Mouse (Mus musculus) myocyte (in vitro differentiated cells): Measurements from ENCODE around the gene Tmcc3.

Experiments
- CEBPB ChIP-seq: IDR thresholded peaks from 2 replicates; pipeline ENCODE4 v1.6.1; 2011; ENCODE audit warnings: mild to moderate bottlenecking, moderate library complexity; ENCODE audit not compliant: poor library complexity, insufficient read depth, severe bottlenecking
- E2F4 ChIP-seq: IDR thresholded peaks from one replicate; pipeline ENCODE4 v1.6.1; 2011; ENCODE audit warnings: mild to moderate bottlenecking, control low read depth, moderate library complexity; ENCODE audit not compliant: insufficient read depth
- MAX ChIP-seq: IDR thresholded peaks from one replicate; pipeline ENCODE4 v1.6.1; 2011; ENCODE audit warnings: low read depth, mild to moderate bottlenecking, control low read depth
- MYOD1 ChIP-seq, 3 experiments: IDR thresholded peaks; one replicate each; pipeline ENCODE4 v1.6.1; 2011; ENCODE audit warnings: control low read depth in 2 of 3, low read depth in 2 of 3, mild to moderate bottlenecking in 2 of 3, moderate library complexity in 1 of 3; ENCODE audit not compliant: insufficient read length in 2 of 3, control insufficient read depth in 1 of 3
- MYOG ChIP-seq, 3 experiments: IDR thresholded peaks; one replicate each; pipeline ENCODE4 v1.6.1; 2011; ENCODE audit warnings: control low read depth in 2 of 3, low read depth in 2 of 3, mild to moderate bottlenecking in 2 of 3; ENCODE audit not compliant: insufficient read length in 2 of 3, control insufficient read depth in 1 of 3, insufficient read depth in 1 of 3
- POLR2A ChIP-seq: IDR thresholded peaks from one replicate; pipeline ENCODE4 v1.6.1; 2011; ENCODE audit warnings: low read depth, mild to moderate bottlenecking, control low read depth, moderate library complexity; ENCODE audit not compliant: insufficient read length
- POLR2AphosphoS2 ChIP-seq: IDR thresholded peaks from one replicate; pipeline ENCODE4 v1.6.1; 2011; ENCODE audit warnings: low read depth, control low read depth; ENCODE audit not compliant: insufficient read length
- SRF ChIP-seq: IDR thresholded peaks from one replicate; pipeline ENCODE4 v1.6.1; 2011; ENCODE audit warnings: low read depth; ENCODE audit not compliant: control insufficient read depth, insufficient read length
- TCF12 ChIP-seq: IDR thresholded peaks from one replicate; pipeline ENCODE4 v1.6.1; 2011; ENCODE audit warnings: mild to moderate bottlenecking, control low read depth; ENCODE audit not compliant: poor library complexity, insufficient read depth, severe bottlenecking
- TCF3 ChIP-seq: IDR thresholded peaks from one replicate; pipeline ENCODE4 v1.6.1; 2011; ENCODE audit warnings: low read depth, control low read depth; ENCODE audit not compliant: insufficient read length
- USF1 ChIP-seq: IDR thresholded peaks from one replicate; pipeline ENCODE4 v1.6.1; 2011; ENCODE audit warnings: low read depth, mild to moderate bottlenecking, control low read depth, moderate library complexity

DNA sequence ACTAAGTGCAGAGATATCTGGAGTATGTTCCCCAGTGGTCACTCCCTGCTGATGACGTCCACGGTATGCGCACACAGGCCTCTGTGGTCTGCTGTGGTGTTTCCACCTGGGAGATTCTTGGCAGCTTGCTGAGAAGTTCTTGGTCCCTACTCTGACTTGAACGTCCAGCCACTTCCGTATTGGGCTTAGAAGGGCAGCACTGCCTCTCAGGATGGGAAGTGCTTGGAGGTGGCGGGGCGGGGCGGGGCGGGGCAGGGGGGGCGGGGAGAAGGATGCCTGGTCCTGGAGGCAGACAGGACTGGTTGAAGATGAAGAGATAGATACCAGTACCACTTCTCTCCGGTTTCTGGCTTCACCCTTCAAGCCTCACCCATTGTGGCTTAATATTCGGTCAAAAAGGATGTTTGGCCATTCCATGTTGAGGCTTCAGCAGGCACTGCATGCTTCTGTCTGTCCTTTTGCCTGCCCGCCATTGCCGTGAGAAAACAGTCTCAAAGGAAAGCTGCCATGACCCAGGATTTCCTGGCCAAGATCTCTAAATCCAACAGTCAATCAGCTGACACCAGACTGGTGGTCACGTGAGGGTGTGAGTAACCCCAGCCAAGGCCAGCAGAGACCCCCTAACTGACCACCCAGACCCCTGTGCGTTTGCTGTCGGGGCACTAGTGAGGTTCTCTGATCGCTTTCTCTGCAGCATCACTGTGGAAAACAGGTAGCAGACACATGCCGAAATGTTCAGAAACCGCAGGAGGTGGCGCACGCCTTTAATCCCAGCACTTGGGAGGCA, 33.1 kb downstream of the Tmcc3 start:
- TF ChIP-seq MYOD1 (IDR thresholded peaks at IDR 0.05; ENCODE audit: control insufficient read depth in 1 of 3, insufficient read length in 2 of 3, low read depth in 2 of 3) (no peak), POLR2A (no peak), E2F4 (no peak), MAX (no peak), USF1 (no peak), MYOG (IDR thresholded peaks at IDR 0.05; ENCODE audit: control insufficient read depth in 1 of 3, insufficient read depth in 1 of 3, insufficient read length in 2 of 3, low read depth in 2 of 3) (no peak), TCF3 (no peak), POLR2AphosphoS2 (no peak), SRF (no peak), CEBPB (no peak), TCF12 (no peak)
